Mouse (Mus musculus) testis, adult 2 months (tissue): Measurements from ENCODE around the gene 4933406M09Rik. TPM values are rescaled to one million over a fixed set of nuclear protein-coding genes. Genes with fewer than 3 reads are reported as not detected.

ENCODE experiments used
- H3K27ac ChIP-seq: fragments of 200-500 bp; 2 replicates; pipeline ENCODE4 v1.5.1; 2012; ENCODE audit warnings: low read depth, low read length; ENCODE audit not compliant: control insufficient read depth, insufficient read depth
- H3K27me3 ChIP-seq: fragments of 200-500 bp; 2 replicates; pipeline ENCODE4 v1.6.1; 2012; ENCODE audit warnings: mild to moderate bottlenecking, low read length, moderate library complexity; ENCODE audit not compliant: control insufficient read depth, insufficient read depth
- H3K36me3 ChIP-seq: fragments of 200-500 bp; 2 replicates; pipeline ENCODE4 v1.6.1; 2012; ENCODE audit warnings: mild to moderate bottlenecking, low read length; ENCODE audit not compliant: control insufficient read depth, insufficient read depth
- H3K4me1 ChIP-seq: fragments of 200-500 bp; 2 replicates; pipeline ENCODE4 v1.6.1; 2012; ENCODE audit warnings: low read length; ENCODE audit not compliant: control insufficient read depth, insufficient read depth
- H3K4me3 ChIP-seq: fragments of 200-500 bp; 2 replicates; pipeline ENCODE4 v1.5.1; 2012; ENCODE audit warnings: low read depth, mild to moderate bottlenecking, low read length, moderate library complexity, mixed read lengths; ENCODE audit not compliant: control insufficient read depth
- CTCF ChIP-seq: fragments of 200-500 bp; IDR thresholded peaks from 2 replicates; pipeline ENCODE4 v1.5.1; 2012; ENCODE audit warnings: low read depth, mild to moderate bottlenecking, inconsistent platforms, low read length, moderate library complexity; ENCODE audit not compliant: control insufficient read depth, insufficient read depth, insufficient replicate concordance
- POLR2A ChIP-seq: fragments of 200-500 bp; IDR thresholded peaks from 2 replicates; pipeline ENCODE4 v1.6.1; 2012; ENCODE audit warnings: low read depth, mild to moderate bottlenecking, inconsistent platforms, low read length, moderate library complexity; ENCODE audit not compliant: control insufficient read depth
- polyA plus RNA-seq: library from polyadenylated mRNA; depleted of rRNA; stranded (reverse); fragments of >200 nt; gene quantifications from 2 replicates; pipeline ENCODE4 v1.2.3, GENCODE M21; 2012

The 4933406M09Rik gene
- polyA plus RNA-seq, 1 experiment, result 57.0 TPM

GRCm38 (mm10) chr1:134381795-134382625, 3.7 kb upstream of the 4933406M09Rik start:
- H3K36me3 ChIP-seq, result no peaks in the 10 kb centered on the region
- H3K4me3 ChIP-seq, result peak overlapping the region; percentile 57
- peaks cover 5% of the 10 kb centered on the region for H3K4me1 ChIP-seq
- no peak for TF ChIP-seq CTCF
- peak; percentile 42; the same call in 1 of the 2 replicates for TF ChIP-seq POLR2A
- H3K27me3 ChIP-seq, result no peaks in the 10 kb centered on the region
- H3K27ac ChIP-seq, result peak overlapping the region; percentile 7; the same call in 1 of the 2 replicates

GRCm38 (mm10) chr1:134384581-134384980, 1.2 kb upstream of the 4933406M09Rik start:
- H3K27me3 ChIP-seq, result no peaks in the 10 kb centered on the region
- peaks cover 5% of the 10 kb centered on the region for H3K4me1 ChIP-seq
- H3K27ac ChIP-seq, result no peak overlapping the region
- TF ChIP-seq CTCF (no peak), POLR2A (no peak)
- H3K36me3 ChIP-seq, result no peaks in the 10 kb centered on the region
- H3K4me3 ChIP-seq, result no peak overlapping the region; the same call in 1 of the 2 replicates

GRCm38 (mm10) chr1:134385176-134385575, 564 bp upstream of the 4933406M09Rik start:
- Histone ChIP-seq H3K36me3 (no peaks in the 10 kb centered on the region), H3K27ac (no peak overlapping the region), H3K4me3 (peak overlapping the region; percentile 41), H3K4me1 (peaks cover 5% of the 10 kb centered on the region), H3K27me3 (no peaks in the 10 kb centered on the region)
- TF ChIP-seq CTCF, result no peak
- TF ChIP-seq POLR2A, result no peak

GRCm38 (mm10) chr1:134393827-134394226, 8.1 kb downstream of the 4933406M09Rik start:
- Histone ChIP-seq H3K36me3 (no peaks in the 10 kb centered on the region), H3K4me1 (no peaks in the 10 kb centered on the region), H3K4me3 (no peak overlapping the region), H3K27ac (no peak overlapping the region), H3K27me3 (no peaks in the 10 kb centered on the region)
- TF ChIP-seq CTCF, result no peak
- TF ChIP-seq POLR2A, result no peak

- no peaks in the 10 kb centered on the region for H3K27me3 ChIP-seq
- H3K36me3 ChIP-seq, result no peaks in the 10 kb centered on the region
- H3K4me1 ChIP-seq, result no peaks in the 10 kb centered on the region
- H3K27ac ChIP-seq, result no peak overlapping the region
- TF ChIP-seq POLR2A, result no peak
- TF ChIP-seq CTCF, result no peak
- H3K4me3 ChIP-seq, result no peak overlapping the region
Observed at GRCm38 (mm10) chr1:134398210-134398609, 12.5 kb downstream of the 4933406M09Rik start.

- Histone ChIP-seq H3K27ac (no peak overlapping the region), H3K27me3 (no peaks in the 10 kb centered on the region), H3K4me1 (no peaks in the 10 kb centered on the region), H3K4me3 (no peak overlapping the region), H3K36me3 (no peaks in the 10 kb centered on the region)
- no peak for TF ChIP-seq CTCF
- TF ChIP-seq POLR2A, result no peak
Observed at GRCm38 (mm10) chr1:134399735-134400134, 14.0 kb downstream of the 4933406M09Rik start.

GRCm38 (mm10) chr1:134405509-134406413, 20.0 kb downstream of the 4933406M09Rik start, which contains the start of gene Cyb5r1:
Cyb5r1 (plus strand) TSS chr1:134405559.
- Histone ChIP-seq H3K27ac (peak within 1 kb of the TSS; percentile 86), H3K36me3 (no peaks in the 10 kb centered on the region), H3K4me1 (peaks cover 4% of the 10 kb centered on the region), H3K4me3 (peak within 1 kb of the TSS; percentile 92), H3K27me3 (no peaks in the 10 kb centered on the region)
- TF ChIP-seq POLR2A (peak; percentile 55; the same call in 1 of the 2 replicates), CTCF (0 out of 2 replicates have a peak, but pooled peaks have one; percentile 2)
